Mouse (Mus musculus) large intestine, adult 2 months (tissue): ENCODE data around the gene Tulp4. TPM values are rescaled to one million over a fixed set of nuclear protein-coding genes. Genes with fewer than 3 reads are reported as not detected.

Experiments
- DNase-seq: peaks from one replicate; pipeline ENCODE4 v3.0.0-alpha.2; 2012; ENCODE audit warnings: low read depth, low spot score
- WGBS: fragments of 180-500 bp; shearing (Covaris S2); methylation state at CpG from one replicate; pipeline ENCODE4 v1.1.7; 2018; 5-methylcytosine and 5-hydroxymethylcytosine counted together
- polyA plus RNA-seq: library from polyadenylated mRNA; depleted of rRNA; stranded (reverse); fragments of >200 nt; gene quantifications from 2 replicates; pipeline ENCODE4 v1.2.3, GENCODE M21; 2012; rRNA removed

Gene Tulp4
- 18.9 and 34.3 TPM in 2 replicates for polyA plus RNA-seq

GRCm38 (mm10) chr17:6106361-6107014 is at the start of gene Tulp4:
Gene Tulp4, plus strand, starts transcription at chr17:6106437.
- WGBS = under 1% methylated on average over 72 of the region's 76 CpGs
- DNase-seq = no peak

- no peak for DNase-seq
- WGBS = 86% methylated on average over 8 of the region's 8 CpGs
Measured at GRCm38 (mm10) chr17:6062793-6063192, 43.4 kb upstream of the Tulp4 start.

- no peak for DNase-seq
Measured at GRCm38 (mm10) chr17:6063532-6063931, 42.7 kb upstream of the Tulp4 start.

GRCm38 (mm10) chr17:6066021-6066420 is 40.2 kb upstream of the Tulp4 start:
- 63% methylated on average over 2 of the region's 2 CpGs for WGBS
- DNase-seq = no peak

More at GRCm38 (mm10) chr17:6063532-6063931, 42.7 kb upstream of the Tulp4 start:
- WGBS = 81% methylated on average over 5 of the region's 5 CpGs

- DNase-seq = no peak
- 96% methylated on average over 7 of the region's 7 CpGs for WGBS
Measured at GRCm38 (mm10) chr17:6067613-6068012, 38.6 kb upstream of the Tulp4 start.

GRCm38 (mm10) chr17:6069866-6070265 is 36.4 kb upstream of the Tulp4 start:
- DNase-seq = no peak

GRCm38 (mm10) chr17:6073405-6073804 is 32.8 kb upstream of the Tulp4 start:
- 29% methylated on average over 7 of the region's 7 CpGs for WGBS
- DNase-seq = no peak

More at GRCm38 (mm10) chr17:6069866-6070265, 36.4 kb upstream of the Tulp4 start:
- 87% methylated on average over 6 of the region's 6 CpGs for WGBS

GRCm38 (mm10) chr17:6079287-6080122 is 26.7 kb upstream of the Tulp4 start, which contains the start of the genes Serac1 and Gtf2h5:
Gene Serac1, minus strand, starts transcription at chr17:6079741.
Gene Gtf2h5, plus strand, starts transcription at chr17:6079786.
- under 1% methylated on average over 70 of the region's 70 CpGs for WGBS
- DNase-seq = peak; percentile 93

- DNase-seq = no peak
- WGBS = 88% methylated on average over 5 of the region's 5 CpGs
Measured at GRCm38 (mm10) chr17:6083323-6083890, 22.8 kb upstream of the Tulp4 start.

- DNase-seq = no peak
- WGBS = 41% methylated on average over 6 of the region's 6 CpGs
Measured at GRCm38 (mm10) chr17:6091604-6092003, 14.6 kb upstream of the Tulp4 start.

- no peak for DNase-seq
Measured at GRCm38 (mm10) chr17:6095579-6095978, 10.7 kb upstream of the Tulp4 start.

GRCm38 (mm10) chr17:6097884-6098283 is 8.4 kb upstream of the Tulp4 start:
- DNase-seq = no peak
- WGBS = 30% methylated on average over 4 of the region's 4 CpGs

- WGBS = 94% methylated on average over 3 of the region's 3 CpGs
- no peak for DNase-seq
Measured at GRCm38 (mm10) chr17:6102287-6102686, 4.0 kb upstream of the Tulp4 start.

- WGBS = 80% methylated on average over 6 of the region's 6 CpGs
- no peak for DNase-seq
Measured at GRCm38 (mm10) chr17:6103566-6103965, 2.7 kb upstream of the Tulp4 start.

GRCm38 (mm10) chr17:6107015-6107601 is 871 bp downstream of the Tulp4 start:
- no peak for DNase-seq
- under 1% methylated on average over 49 of the region's 50 CpGs for WGBS

GRCm38 (mm10) chr17:6108175-6108574 is 1.9 kb downstream of the Tulp4 start:
- DNase-seq = no peak
- WGBS = 71% methylated on average over 7 of the region's 7 CpGs

GRCm38 (mm10) chr17:6110956-6111355 is 4.7 kb downstream of the Tulp4 start:
- DNase-seq = no peak
- 83% methylated on average over 3 of the region's 3 CpGs for WGBS

- DNase-seq = no peak
- 91% methylated on average over 6 of the region's 6 CpGs for WGBS
Measured at GRCm38 (mm10) chr17:6113653-6114052, 7.4 kb downstream of the Tulp4 start.

- WGBS = 62% methylated on average over 9 of the region's 9 CpGs
- DNase-seq = no peak
Measured at GRCm38 (mm10) chr17:6115085-6115484, 8.8 kb downstream of the Tulp4 start.

- no peak for DNase-seq
- WGBS = 79% methylated on average over 4 of the region's 4 CpGs
Measured at GRCm38 (mm10) chr17:6117148-6117725, 11.0 kb downstream of the Tulp4 start.
